Mouse (Mus musculus) megakaryocyte-erythroid progenitor cell, adult 5-6 weeks (primary cell): ENCODE results near the gene Traf3ip3. TPM values are rescaled to one million over a fixed set of nuclear protein-coding genes. Genes with fewer than 3 reads are reported as not detected.

Source experiments
- ATAC-seq: replicated peaks from 2 replicates; pipeline ENCODE4 v1.8.0; 2016; ENCODE audit warnings: mild to moderate bottlenecking, inconsistent platforms; ENCODE audit not compliant: severe bottlenecking, poor library complexity, low FRiP score, low TSS enrichment
- total RNA-seq, 2 experiments: library from RNA; stranded (forward) in 1 of 2; stranded (reverse) in 1 of 2; fragments of 200-1000, 215-1000 nt in 1 of 2; fragments of >200 nt in 1 of 2; fragmentation: Nextera tagmentation in 1 of 2; gene quantifications; 2 replicates each; pipeline ENCODE4 v1.2.3; 2014 to 2017

Traf3ip3 gene
- total RNA-seq, 2 experiments from 2014 or later: 2.8 to 16.3 TPM

- ATAC-seq: 0 out of 2 replicates have a peak, but pooled peaks have one; percentile 25
These were observed 31.6 kb downstream of the Traf3ip3 start for GRCm38 (mm10) chr1:193169856-193170255.

- ATAC-seq: no peak
These were observed 32.3 kb downstream of the Traf3ip3 start for GRCm38 (mm10) chr1:193169228-193169627.

- no peak for ATAC-seq
These were observed 33.8 kb downstream of the Traf3ip3 start, which contains the start of gene A130010J15Rik for GRCm38 (mm10) chr1:193167746-193168145. TSS of gene A130010J15Rik (plus strand) at chr1:193168046.

GRCm38 (mm10) chr1:193160317-193161032, 41.0 kb downstream of the Traf3ip3 start:
- ATAC-seq: peak; percentile 77

- ATAC-seq: no peak
These were observed 41.9 kb downstream of the Traf3ip3 start for GRCm38 (mm10) chr1:193159613-193160012.

- ATAC-seq: no peak
These were observed 42.3 kb downstream of the Traf3ip3 start for GRCm38 (mm10) chr1:193159163-193159562.

GRCm38 (mm10) chr1:193157111-193157492, 44.4 kb downstream of the Traf3ip3 start:
- ATAC-seq: no peak

GRCm38 (mm10) chr1:193156316-193157110, 45.0 kb downstream of the Traf3ip3 start:
- peak; percentile 40 for ATAC-seq

- no peak for ATAC-seq
These were observed 47.9 kb downstream of the Traf3ip3 start for GRCm38 (mm10) chr1:193153561-193153960.

GRCm38 (mm10) chr1:193152872-193153271, 48.6 kb downstream of the Traf3ip3 start, which contains the start of gene Irf6:
TSS of gene Irf6 (plus strand) at chr1:193153111.
- ATAC-seq: peak; percentile 95

GRCm38 (mm10) chr1:193151134-193151533, 50.4 kb downstream of the Traf3ip3 start:
- ATAC-seq: no peak

- no peak for ATAC-seq
These were observed 52.3 kb downstream of the Traf3ip3 start for GRCm38 (mm10) chr1:193149231-193149630.

GRCm38 (mm10) chr1:193146416-193146815, 55.1 kb downstream of the Traf3ip3 start:
- no peak for ATAC-seq

- ATAC-seq: no peak
These were observed 56.4 kb downstream of the Traf3ip3 start for GRCm38 (mm10) chr1:193145101-193145500.

- ATAC-seq: no peak
These were observed 57.0 kb downstream of the Traf3ip3 start for GRCm38 (mm10) chr1:193144516-193144915.

- ATAC-seq: no peak
These were observed 58.9 kb downstream of the Traf3ip3 start for GRCm38 (mm10) chr1:193142517-193143062.

GRCm38 (mm10) chr1:193141118-193141517, 60.4 kb downstream of the Traf3ip3 start:
- no peak for ATAC-seq

- 0 out of 2 replicates have a peak, but pooled peaks have one; percentile 51 for ATAC-seq
These were observed 62.8 kb downstream of the Traf3ip3 start for GRCm38 (mm10) chr1:193138669-193139068.

GRCm38 (mm10) chr1:193138087-193138486, 63.4 kb downstream of the Traf3ip3 start:
- ATAC-seq: no peak

- ATAC-seq: no peak
These were observed 67.8 kb downstream of the Traf3ip3 start for GRCm38 (mm10) chr1:193133726-193134125.
